Mouse (Mus musculus): ENCODE data around the gene Ces2h.

GRCm38 (mm10) chr8:105014391-105014790, 13.7 kb downstream of the Ces2h start:
- TF ChIP-seq POLR2A (IDR thresholded peaks at IDR 0.05; ENCODE audit: borderline replicate concordance, low read depth, low read length) (no peak), CTCF (IDR thresholded peaks at IDR 0.05; ENCODE audit: low read depth, low read length) (no peak)
